Mouse (Mus musculus): Measurements from ENCODE around the gene Tmem238. TPM values are rescaled to one million over a fixed set of nuclear protein-coding genes. Genes with fewer than 3 reads are reported as not detected.

Tmem238 gene
- polyA plus RNA-seq, 1 experiment from 2014 or later, result 14.6 TPM

GRCm38 (mm10) chr7:4764946-4765710 is 24.3 kb downstream of the Tmem238 start:
- Histone ChIP-seq H3K9ac (0 out of 2 replicates have a peak overlapping the region, but pooled peaks have one; percentile 23), H3K36me3 (no peaks in the 10 kb centered on the region), H3K4me3 (replicated peaks) (no peak overlapping the region), H3K4me2 (no peak overlapping the region), H3K4me1 (replicated peaks) (no peaks in the 10 kb centered on the region), H3K9me3 (replicated peaks) (no peaks in the 10 kb centered on the region), H3K27me3 (peaks cover 40% of the 10 kb centered on the region), H3K27ac (no peak overlapping the region)
- 30% methylated on average over 4 of the region's 4 CpGs for WGBS (ENCODE audit: insufficient replicate concordance)
- ATAC-seq (ENCODE audit: low read depth) (no peak), DNase-seq (no peak)

DNA sequence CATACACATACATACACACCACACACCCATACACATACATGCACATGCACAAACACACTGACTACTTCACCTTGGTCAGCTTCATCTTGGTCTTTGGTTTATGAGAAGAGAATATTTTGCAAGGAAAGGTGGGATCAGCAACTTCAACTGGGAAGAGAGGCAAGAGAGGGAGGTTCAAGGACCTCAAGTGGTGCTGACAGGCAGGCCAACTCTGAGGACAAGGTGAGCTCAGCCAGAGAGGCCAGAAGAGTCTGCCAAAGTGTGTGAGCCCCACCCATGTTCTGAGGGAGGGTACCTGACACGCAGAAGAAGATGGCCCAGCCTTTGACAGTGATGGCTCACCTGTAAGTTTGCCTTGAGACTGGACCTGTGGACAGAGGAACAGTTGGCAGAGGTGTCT is 29.8 kb downstream of the Tmem238 start:
- ATAC-seq (ENCODE audit: low read depth), result no peak
- Histone ChIP-seq H3K27ac (no peak overlapping the region), H3K36me3 (no peaks in the 10 kb centered on the region)

DNA sequence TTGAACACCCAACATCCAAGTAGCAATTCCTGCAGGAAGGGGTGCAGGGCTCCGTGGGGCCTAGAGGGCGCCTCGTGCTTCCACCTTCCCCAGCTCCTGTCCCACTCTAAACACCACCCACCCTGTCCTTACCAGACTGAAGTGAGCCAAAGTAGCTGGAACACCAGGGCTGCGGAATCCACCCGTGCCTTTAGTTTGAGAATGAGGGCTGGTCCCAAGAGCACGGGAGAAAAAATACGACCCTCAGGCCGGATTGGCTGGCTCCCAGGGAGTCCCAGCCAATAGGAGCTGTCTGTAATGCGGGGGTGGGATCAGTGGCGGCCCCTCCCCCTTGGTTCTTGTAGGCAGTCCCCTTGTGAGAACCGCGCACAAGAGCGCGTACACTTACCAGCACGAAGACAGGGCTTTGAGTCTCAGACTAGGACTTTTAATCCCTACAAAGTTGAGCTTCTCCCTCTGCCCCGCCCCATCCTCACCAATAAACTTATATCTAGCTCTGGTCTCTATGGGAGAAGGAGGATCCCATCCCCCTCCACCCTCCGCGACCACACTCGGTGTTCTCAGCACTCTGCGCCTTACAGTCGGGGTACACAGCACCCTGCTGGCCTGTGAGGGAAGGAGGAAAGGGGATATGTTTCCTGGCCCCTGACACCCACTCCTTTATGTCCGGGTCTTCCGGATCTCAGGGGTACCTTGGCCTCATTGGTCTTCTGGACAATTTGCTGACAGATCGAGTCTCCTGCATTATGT is 36.5 kb downstream of the Tmem238 start, which contains the start of gene Cox6b2:
Gene Cox6b2 (minus strand): TSS at position 274 of the 750 bp plus-strand sequence.
- Histone ChIP-seq H3K9ac (peak within 1 kb of the TSS; percentile 81), H3K4me1 (replicated peaks) (peaks cover 53% of the 10 kb centered on the region), H3K27ac (peak within 1 kb of the TSS; percentile 99), H3K4me2 (peak within 1 kb of the TSS; percentile 88), H3K27me3 (0 out of 2 replicates have a peak, but pooled peaks cover 2% of the 10 kb centered on the region), H3K4me3 (replicated peaks) (peak within 1 kb of the TSS; percentile 71), H3K9me3 (replicated peaks) (no peaks in the 10 kb centered on the region), H3K36me3 (peaks cover 20% of the 10 kb centered on the region)
- peak; percentile 82 for ATAC-seq (ENCODE audit: low read depth)
- WGBS (ENCODE audit: insufficient replicate concordance), result 3% methylated on average over 24 of the region's 24 CpGs
- DNase-seq, result peak; percentile 92

More for the DNA sequence above, 29.8 kb downstream of the Tmem238 start:
- H3K4me2 ChIP-seq, result no peak overlapping the region
- H3K9ac ChIP-seq, result no peak overlapping the region
- H3K4me1 ChIP-seq (replicated peaks), result no peaks in the 10 kb centered on the region
- DNase-seq, result no peak
- no peaks in the 10 kb centered on the region for H3K9me3 ChIP-seq (replicated peaks)
- H3K27me3 ChIP-seq, result peaks cover 34% of the 10 kb centered on the region
- no peak overlapping the region for H3K4me3 ChIP-seq (replicated peaks)
- WGBS (ENCODE audit: insufficient replicate concordance), result 50% methylated on average over 1 of the region's 1 CpGs

- peak; percentile 73 for DNase-seq
- H3K4me3 ChIP-seq (replicated peaks), result peak overlapping the region; percentile 71
- peak overlapping the region; percentile 88 for H3K4me2 ChIP-seq
- H3K9me3 ChIP-seq (replicated peaks), result no peaks in the 10 kb centered on the region
- peak; percentile 73 for ATAC-seq (ENCODE audit: low read depth)
- H3K36me3 ChIP-seq, result peaks cover 20% of the 10 kb centered on the region
- peak overlapping the region; percentile 99 for H3K27ac ChIP-seq
- no peaks in the 10 kb centered on the region for H3K27me3 ChIP-seq
- H3K9ac ChIP-seq, result peak overlapping the region; percentile 81
- 2% methylated on average over 30 of the region's 30 CpGs for WGBS (ENCODE audit: insufficient replicate concordance)
- H3K4me1 ChIP-seq (replicated peaks), result peaks cover 61% of the 10 kb centered on the region
These were observed 37.3 kb downstream of the Tmem238 start for GRCm38 (mm10) chr7:4751971-4752820.

DNA sequence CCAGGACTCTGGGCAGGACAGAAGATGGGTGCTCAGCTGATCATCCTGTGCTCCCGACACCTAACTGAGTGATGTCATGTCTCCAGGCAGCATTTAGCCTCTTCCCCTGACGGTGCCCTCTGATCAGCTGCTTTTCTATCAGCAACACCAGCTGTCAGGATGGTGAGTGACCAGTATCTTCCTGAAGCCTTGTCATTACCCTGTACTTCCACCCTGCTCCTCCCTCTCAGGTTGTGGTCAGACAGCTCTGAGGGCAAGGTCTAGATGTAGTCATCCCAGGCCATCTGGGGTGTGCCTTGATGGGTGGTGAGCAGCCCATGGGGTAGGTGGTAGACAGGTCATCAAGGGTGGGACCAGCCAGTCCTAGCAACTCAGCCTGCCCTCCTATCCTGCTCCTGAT is 40.3 kb downstream of the Tmem238 start:
- H3K36me3 ChIP-seq, result peaks cover 49% of the 10 kb centered on the region
- H3K4me2 ChIP-seq, result peak overlapping the region; percentile 96
- peaks cover 92% of the 10 kb centered on the region for H3K4me1 ChIP-seq (replicated peaks)
- DNase-seq, result peak; percentile 59
- H3K27ac ChIP-seq, result peak overlapping the region; percentile 99
- H3K4me3 ChIP-seq (replicated peaks), result no peak overlapping the region
- H3K27me3 ChIP-seq, result no peaks in the 10 kb centered on the region
- H3K9ac ChIP-seq, result peak overlapping the region; percentile 64
- WGBS (ENCODE audit: insufficient replicate concordance), result 44% methylated on average over 2 of the region's 2 CpGs
- ATAC-seq (ENCODE audit: low read depth), result peak; percentile 15
- no peaks in the 10 kb centered on the region for H3K9me3 ChIP-seq (replicated peaks)

DNA sequence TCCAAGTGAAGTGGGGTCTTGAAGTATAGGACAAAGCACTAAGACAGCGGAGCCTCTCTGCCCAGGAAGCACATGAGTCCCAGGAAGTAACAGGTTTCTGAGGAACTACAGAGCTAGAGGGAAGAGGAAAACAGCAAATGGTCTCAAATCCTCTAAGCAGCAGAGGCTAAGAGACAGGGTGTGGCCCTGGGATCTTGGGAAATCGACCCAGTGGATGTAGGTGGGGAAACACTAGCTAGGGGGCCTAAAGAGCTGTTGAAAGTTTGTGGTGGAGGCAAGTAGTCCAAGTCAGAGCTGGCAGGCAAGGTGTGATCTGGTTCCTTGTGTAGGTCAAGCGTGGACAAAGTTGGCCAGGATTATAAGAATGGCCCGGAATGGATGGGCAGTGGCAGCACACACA is 41.1 kb downstream of the Tmem238 start:
- DNase-seq (no peak), ATAC-seq (ENCODE audit: low read depth) (no peak)
- Histone ChIP-seq H3K4me1 (replicated peaks) (peaks cover 98% of the 10 kb centered on the region), H3K4me2 (peak overlapping the region; percentile 96), H3K9ac (peak overlapping the region; percentile 64), H3K27ac (peak overlapping the region; percentile 99), H3K27me3 (no peaks in the 10 kb centered on the region), H3K9me3 (replicated peaks) (no peaks in the 10 kb centered on the region), H3K36me3 (peaks cover 55% of the 10 kb centered on the region), H3K4me3 (replicated peaks) (peak overlapping the region; percentile 11; the same call in 1 of the 2 replicates)
- WGBS (ENCODE audit: insufficient replicate concordance), result 69% methylated on average over 4 of the region's 4 CpGs

DNA sequence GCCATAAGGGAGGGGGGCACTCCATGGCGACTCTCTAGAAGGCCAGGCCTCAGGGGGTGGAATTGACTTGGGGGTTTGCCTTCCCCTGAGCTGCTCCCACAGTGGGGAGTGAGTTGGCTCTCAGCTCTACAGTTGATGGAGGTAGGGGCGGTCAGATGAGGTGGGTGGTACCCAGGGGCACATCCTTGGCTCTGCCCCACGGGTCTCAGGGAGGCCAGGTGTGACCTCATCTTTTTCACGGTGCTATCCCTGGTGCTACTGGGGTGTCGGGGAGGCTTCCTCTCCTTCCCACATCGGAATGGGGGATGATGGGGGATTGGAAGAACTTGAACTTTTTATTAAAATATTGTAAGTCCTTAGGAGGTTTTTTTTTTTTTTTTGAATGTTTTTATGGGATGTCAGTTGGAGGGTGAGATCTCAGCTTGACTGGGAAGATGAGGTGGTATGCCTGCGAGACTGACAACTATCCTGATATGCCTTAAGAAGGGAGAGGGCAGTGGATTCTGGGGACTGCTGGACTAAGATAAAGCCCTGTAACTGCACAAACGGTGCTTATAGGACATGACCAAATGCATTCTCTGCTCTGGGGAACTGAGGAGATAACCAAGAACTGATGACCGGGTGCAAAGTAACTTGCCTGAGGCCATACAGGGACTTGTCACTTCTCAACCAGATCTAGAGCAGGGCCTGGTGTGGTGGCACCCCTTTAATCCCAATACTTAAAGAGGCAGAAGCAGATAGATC is 42.1 kb downstream of the Tmem238 start:
- WGBS (ENCODE audit: insufficient replicate concordance), result 31% methylated on average over 9 of the region's 9 CpGs
- Histone ChIP-seq H3K36me3 (peaks cover 64% of the 10 kb centered on the region), H3K27me3 (no peaks in the 10 kb centered on the region), H3K9me3 (replicated peaks) (no peaks in the 10 kb centered on the region), H3K4me1 (replicated peaks) (peaks cover 98% of the 10 kb centered on the region), H3K27ac (peak overlapping the region; percentile 99), H3K4me3 (replicated peaks) (peak overlapping the region; percentile 35), H3K9ac (peak overlapping the region; percentile 76), H3K4me2 (peak overlapping the region; percentile 96)
- peak; percentile 77 for ATAC-seq (ENCODE audit: low read depth)
- peak; percentile 78 for DNase-seq

DNA sequence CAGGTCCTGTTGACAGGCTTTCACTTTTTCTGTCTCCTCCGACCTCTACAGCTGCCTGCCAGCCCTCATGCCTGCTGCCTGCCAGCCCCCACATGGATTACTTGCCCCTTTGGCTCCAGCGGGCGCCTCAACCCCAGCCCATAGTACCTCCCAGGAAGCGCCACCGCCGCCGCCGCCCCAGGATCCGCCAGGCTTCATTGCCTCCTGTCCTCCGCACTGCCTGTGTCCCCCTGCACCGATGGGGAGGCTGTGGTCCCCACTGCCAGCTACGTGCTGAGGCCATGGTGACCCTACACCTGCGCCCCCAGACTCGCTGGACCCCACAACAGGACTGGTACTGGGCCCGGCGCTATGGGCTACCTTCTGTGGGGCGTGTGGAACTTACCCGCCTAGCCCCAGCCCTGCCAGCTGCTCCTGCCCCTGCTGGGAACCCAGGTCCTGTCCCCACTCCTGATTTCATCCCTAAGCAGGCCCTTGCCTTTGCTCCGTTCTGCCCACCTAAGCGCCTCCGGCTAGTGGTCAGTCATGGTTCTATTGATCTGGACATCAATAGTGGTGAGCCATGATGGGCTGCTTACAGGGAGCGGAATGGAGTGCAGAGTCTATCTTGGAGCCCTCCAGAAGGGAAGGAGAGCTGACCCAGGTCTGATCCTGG is 43.0 kb downstream of the Tmem238 start:
- Histone ChIP-seq H3K36me3 (peaks cover 68% of the 10 kb centered on the region), H3K27ac (peak overlapping the region; percentile 99), H3K4me2 (peak overlapping the region; percentile 96), H3K4me1 (replicated peaks) (peaks cover 98% of the 10 kb centered on the region), H3K4me3 (replicated peaks) (peak overlapping the region; percentile 35), H3K9ac (peak overlapping the region; percentile 76), H3K9me3 (replicated peaks) (no peaks in the 10 kb centered on the region), H3K27me3 (no peaks in the 10 kb centered on the region)
- ATAC-seq (ENCODE audit: low read depth) (no peak), DNase-seq (peak; percentile 9)
- 85% methylated on average over 22 of the region's 22 CpGs for WGBS (ENCODE audit: insufficient replicate concordance)

GRCm38 (mm10) chr7:4744886-4745285 is 44.6 kb downstream of the Tmem238 start:
- Histone ChIP-seq H3K4me2 (peak overlapping the region; percentile 96), H3K36me3 (peaks cover 57% of the 10 kb centered on the region), H3K9me3 (replicated peaks) (no peaks in the 10 kb centered on the region), H3K4me1 (replicated peaks) (peaks cover 93% of the 10 kb centered on the region), H3K27ac (peak overlapping the region; percentile 99), H3K9ac (peak overlapping the region; percentile 95), H3K27me3 (no peaks in the 10 kb centered on the region), H3K4me3 (replicated peaks) (0 out of 2 replicates have a peak overlapping the region, but pooled peaks have one; percentile 89)
- DNase-seq (no peak), ATAC-seq (ENCODE audit: low read depth) (no peak)
- WGBS (ENCODE audit: insufficient replicate concordance), result 65% methylated on average over 6 of the region's 6 CpGs

DNA sequence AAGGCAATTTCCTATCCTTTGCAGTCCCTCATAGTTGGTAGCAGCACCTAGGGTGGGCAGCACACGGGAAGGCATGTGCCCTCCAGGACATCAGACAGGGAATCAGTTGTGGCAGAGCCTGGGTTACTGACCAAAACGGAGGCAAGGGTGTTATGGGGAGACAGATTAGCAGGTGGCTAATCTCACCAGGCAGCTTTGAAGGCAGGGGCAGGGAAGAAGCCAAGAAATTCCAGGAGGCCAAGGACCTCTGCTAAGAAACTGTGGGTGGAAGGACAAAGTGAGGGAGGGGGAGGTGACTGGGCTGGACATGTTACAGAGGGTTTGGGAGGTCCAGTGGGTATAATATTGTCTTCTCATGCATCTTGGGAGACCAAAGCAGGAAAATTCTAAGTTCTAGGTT is 46.1 kb downstream of the Tmem238 start:
- Histone ChIP-seq H3K27me3 (no peaks in the 10 kb centered on the region), H3K9me3 (replicated peaks) (no peaks in the 10 kb centered on the region), H3K36me3 (peaks cover 49% of the 10 kb centered on the region), H3K4me1 (replicated peaks) (peaks cover 90% of the 10 kb centered on the region), H3K9ac (peak overlapping the region; percentile 95), H3K4me2 (peak overlapping the region; percentile 96), H3K27ac (peak overlapping the region; percentile 99), H3K4me3 (replicated peaks) (peak overlapping the region; percentile 89)
- 10% methylated on average over 2 of the region's 2 CpGs for WGBS (ENCODE audit: insufficient replicate concordance)
- peak; percentile 3; the same call in 1 of the 2 replicates for ATAC-seq (ENCODE audit: low read depth)
- peak; percentile 51 for DNase-seq
